Mouse (Mus musculus): ENCODE measurements around the gene Piezo1. TPM values are rescaled to one million over a fixed set of nuclear protein-coding genes. Genes with fewer than 3 reads are reported as not detected.

Gene Piezo1
- polyA plus RNA-seq, 1 experiment, result 107 TPM

GRCm38 (mm10) chr8:122441326-122441725 is 109.8 kb downstream of the Piezo1 start:
- TF ChIP-seq MAX (IDR thresholded peaks at IDR 0.05) (no peak), CTCF (IDR thresholded peaks at IDR 0.05; ENCODE audit: control insufficient read depth, insufficient read depth, insufficient read length) (no peak), CEBPB (IDR thresholded peaks at IDR 0.05; ENCODE audit: low read depth) (no peak), USF1 (IDR thresholded peaks at IDR 0.05; ENCODE audit: low read depth) (no peak)
- H3K79me3 ChIP-seq (ENCODE audit: low read depth), result no peaks in the 10 kb centered on the region
- H3K79me2 ChIP-seq (ENCODE audit: control insufficient read depth, insufficient read depth), result no peaks in the 10 kb centered on the region
- H3K36me3 ChIP-seq (ENCODE audit: control insufficient read depth, insufficient read depth), result no peaks in the 10 kb centered on the region
- H3K4me3 ChIP-seq (ENCODE audit: insufficient read depth, poor library complexity, severe bottlenecking), result no peak overlapping the region
- H3K27me3 ChIP-seq (ENCODE audit: control insufficient read depth, insufficient read depth, insufficient read length), result no peaks in the 10 kb centered on the region
- no peak overlapping the region for H3ac ChIP-seq (ENCODE audit: control insufficient read depth, insufficient read length, low read depth)

DNA sequence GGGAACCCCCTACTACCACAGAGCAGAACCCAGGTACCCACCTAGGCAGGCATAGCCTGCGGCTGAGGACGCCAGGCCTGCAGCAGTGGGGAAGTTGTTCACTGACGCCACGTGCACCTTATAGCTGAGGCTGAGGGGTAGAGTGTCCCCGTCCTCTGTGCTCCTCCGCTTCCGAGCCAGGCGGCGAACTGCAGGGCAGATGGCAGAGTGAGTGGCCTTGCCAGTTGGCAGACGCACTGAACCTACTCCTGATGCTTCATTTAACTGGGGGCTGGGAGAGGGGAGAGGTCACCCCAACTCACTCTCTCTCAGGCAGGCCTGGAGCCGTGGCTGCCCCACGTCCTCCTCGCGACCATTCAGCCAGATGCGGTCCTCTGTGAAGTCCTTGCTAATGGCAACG is 111.8 kb downstream of the Piezo1 start:
- Histone ChIP-seq H3K36me3 (ENCODE audit: control insufficient read depth, insufficient read depth) (no peaks in the 10 kb centered on the region), H3K79me3 (ENCODE audit: low read depth) (no peaks in the 10 kb centered on the region), H3ac (ENCODE audit: control insufficient read depth, insufficient read length, low read depth) (no peak overlapping the region), H3K4me3 (ENCODE audit: insufficient read depth, poor library complexity, severe bottlenecking) (no peak overlapping the region), H3K27me3 (ENCODE audit: control insufficient read depth, insufficient read depth, insufficient read length) (no peaks in the 10 kb centered on the region), H3K79me2 (ENCODE audit: control insufficient read depth, insufficient read depth) (no peaks in the 10 kb centered on the region)
- TF ChIP-seq MYOG (IDR thresholded peaks at IDR 0.05; ENCODE audit: control insufficient read depth, extremely low read depth, insufficient read length) (no peak), CEBPB (IDR thresholded peaks at IDR 0.05; ENCODE audit: low read depth) (no peak), MYOD1 (IDR thresholded peaks at IDR 0.05; ENCODE audit: control insufficient read depth, insufficient read length, low read depth) (no peak), USF1 (IDR thresholded peaks at IDR 0.05; ENCODE audit: low read depth) (no peak), CTCF (IDR thresholded peaks at IDR 0.05; ENCODE audit: control insufficient read depth, insufficient read depth, insufficient read length) (no peak), MAX (IDR thresholded peaks at IDR 0.05) (no peak), FOSL1 (IDR thresholded peaks at IDR 0.05; ENCODE audit: insufficient read depth, low read length, poor library complexity, severe bottlenecking) (no peak)

GRCm38 (mm10) chr8:122437708-122438331 is 113.3 kb downstream of the Piezo1 start:
- Histone ChIP-seq H3K79me3 (ENCODE audit: low read depth) (no peaks in the 10 kb centered on the region), H3ac (ENCODE audit: control insufficient read depth, insufficient read length, low read depth) (no peak overlapping the region), H3K79me2 (ENCODE audit: control insufficient read depth, insufficient read depth) (no peaks in the 10 kb centered on the region), H3K36me3 (ENCODE audit: control insufficient read depth, insufficient read depth) (no peaks in the 10 kb centered on the region), H3K27me3 (ENCODE audit: control insufficient read depth, insufficient read depth, insufficient read length) (no peaks in the 10 kb centered on the region), H3K4me3 (ENCODE audit: insufficient read depth, poor library complexity, severe bottlenecking) (no peak overlapping the region)
- no peak for TF ChIP-seq MAX (IDR thresholded peaks at IDR 0.05)
- no peak for TF ChIP-seq USF1 (IDR thresholded peaks at IDR 0.05; ENCODE audit: low read depth)
- TF ChIP-seq MYOD1 (IDR thresholded peaks at IDR 0.05; ENCODE audit: control insufficient read depth, insufficient read length, low read depth), result no peak
- TF ChIP-seq CTCF (IDR thresholded peaks at IDR 0.05; ENCODE audit: control insufficient read depth, insufficient read depth, insufficient read length), result no peak
- no peak for TF ChIP-seq MYOG (IDR thresholded peaks at IDR 0.05; ENCODE audit: control insufficient read depth, extremely low read depth, insufficient read length)
- TF ChIP-seq FOSL1 (IDR thresholded peaks at IDR 0.05; ENCODE audit: insufficient read depth, low read length, poor library complexity, severe bottlenecking), result no peak
- TF ChIP-seq CEBPB (IDR thresholded peaks at IDR 0.05; ENCODE audit: low read depth), result no peak

DNA sequence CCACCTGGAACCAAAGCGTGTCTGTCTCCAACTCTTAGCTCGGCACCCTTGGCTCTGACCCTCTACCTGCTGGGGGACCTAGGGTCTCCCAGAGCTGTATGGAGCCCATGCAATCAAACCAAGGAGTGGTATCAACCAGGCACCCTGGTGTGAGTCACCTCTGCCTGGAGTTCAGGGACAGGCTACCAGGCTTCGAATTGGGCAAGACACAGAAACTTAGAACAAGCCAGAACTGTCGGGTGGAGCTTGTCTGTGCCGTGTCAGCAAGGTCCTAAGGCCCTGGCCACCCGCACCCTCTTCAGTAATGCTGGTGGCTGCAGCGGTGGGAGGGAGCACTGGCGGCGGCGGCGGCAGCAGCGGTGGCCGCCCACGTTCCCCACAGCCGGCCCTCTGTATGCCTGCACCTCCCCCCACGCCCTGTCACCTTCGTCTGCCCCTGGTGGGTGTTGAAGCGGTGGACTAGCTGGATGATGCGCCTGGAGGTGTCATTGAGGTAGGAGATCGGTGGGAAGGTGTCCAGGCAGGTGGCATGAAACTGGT is 114.5 kb downstream of the Piezo1 start:
- no peak for TF ChIP-seq CTCF (IDR thresholded peaks at IDR 0.05; ENCODE audit: control insufficient read depth, insufficient read depth, insufficient read length)
- TF ChIP-seq MYOD1 (IDR thresholded peaks at IDR 0.05; ENCODE audit: control insufficient read depth, insufficient read length, low read depth), result no peak
- no peak for TF ChIP-seq CEBPB (IDR thresholded peaks at IDR 0.05; ENCODE audit: low read depth)
- no peak for TF ChIP-seq MYOG (IDR thresholded peaks at IDR 0.05; ENCODE audit: control insufficient read depth, extremely low read depth, insufficient read length)
- TF ChIP-seq MAX (IDR thresholded peaks at IDR 0.05), result no peak
- no peak for TF ChIP-seq USF1 (IDR thresholded peaks at IDR 0.05; ENCODE audit: low read depth)
- TF ChIP-seq FOSL1 (IDR thresholded peaks at IDR 0.05; ENCODE audit: insufficient read depth, low read length, poor library complexity, severe bottlenecking), result no peak
- H3K79me3 ChIP-seq (ENCODE audit: low read depth), result no peaks in the 10 kb centered on the region
- no peaks in the 10 kb centered on the region for H3K36me3 ChIP-seq (ENCODE audit: control insufficient read depth, insufficient read depth)
- H3ac ChIP-seq (ENCODE audit: control insufficient read depth, insufficient read length, low read depth), result no peak overlapping the region
- no peaks in the 10 kb centered on the region for H3K27me3 ChIP-seq (ENCODE audit: control insufficient read depth, insufficient read depth, insufficient read length)
- H3K79me2 ChIP-seq (ENCODE audit: control insufficient read depth, insufficient read depth), result no peaks in the 10 kb centered on the region
- no peak overlapping the region for H3K4me3 ChIP-seq (ENCODE audit: insufficient read depth, poor library complexity, severe bottlenecking)

- Histone ChIP-seq H3K79me2 (ENCODE audit: control insufficient read depth, insufficient read depth) (no peaks in the 10 kb centered on the region), H3K4me3 (ENCODE audit: insufficient read depth, poor library complexity, severe bottlenecking) (no peak overlapping the region), H3K36me3 (ENCODE audit: control insufficient read depth, insufficient read depth) (no peaks in the 10 kb centered on the region), H3K79me3 (ENCODE audit: low read depth) (no peaks in the 10 kb centered on the region), H3ac (ENCODE audit: control insufficient read depth, insufficient read length, low read depth) (no peak overlapping the region), H3K27me3 (ENCODE audit: control insufficient read depth, insufficient read depth, insufficient read length) (no peaks in the 10 kb centered on the region)
- TF ChIP-seq MAX (IDR thresholded peaks at IDR 0.05) (no peak), CTCF (IDR thresholded peaks at IDR 0.05; ENCODE audit: control insufficient read depth, insufficient read depth, insufficient read length) (no peak), CEBPB (IDR thresholded peaks at IDR 0.05; ENCODE audit: low read depth) (no peak), MYOD1 (IDR thresholded peaks at IDR 0.05; ENCODE audit: control insufficient read depth, insufficient read length, low read depth) (no peak), FOSL1 (IDR thresholded peaks at IDR 0.05; ENCODE audit: insufficient read depth, low read length, poor library complexity, severe bottlenecking) (no peak), MYOG (IDR thresholded peaks at IDR 0.05; ENCODE audit: control insufficient read depth, extremely low read depth, insufficient read length) (no peak), USF1 (IDR thresholded peaks at IDR 0.05; ENCODE audit: low read depth) (no peak)
Measured at GRCm38 (mm10) chr8:122436146-122436545, 115.0 kb downstream of the Piezo1 start.
